Mouse (Mus musculus): ENCODE measurements around the gene Rnf20. TPM values are rescaled to one million over a fixed set of nuclear protein-coding genes. Genes with fewer than 3 reads are reported as not detected.

The Rnf20 gene
- 10 to 100 TPM; 75.1 to 76.9 TPM for total RNA-seq (2021)
- long read RNA-seq, experiment 1, full-length matches to known transcripts: 29 of 34 reads
- long read RNA-seq, experiment 1, partial matches to known transcripts: 2 of 34 reads
- long read RNA-seq, experiment 1, other reads (novel, unspliced or antisense): 3 of 34 reads
- long read RNA-seq, experiment 2, full-length matches to known transcripts: 26 of 39 reads
- long read RNA-seq, experiment 2, partial matches to known transcripts: 6 of 39 reads
- long read RNA-seq, experiment 2, other reads (novel, unspliced or antisense): 7 of 39 reads

DNA sequence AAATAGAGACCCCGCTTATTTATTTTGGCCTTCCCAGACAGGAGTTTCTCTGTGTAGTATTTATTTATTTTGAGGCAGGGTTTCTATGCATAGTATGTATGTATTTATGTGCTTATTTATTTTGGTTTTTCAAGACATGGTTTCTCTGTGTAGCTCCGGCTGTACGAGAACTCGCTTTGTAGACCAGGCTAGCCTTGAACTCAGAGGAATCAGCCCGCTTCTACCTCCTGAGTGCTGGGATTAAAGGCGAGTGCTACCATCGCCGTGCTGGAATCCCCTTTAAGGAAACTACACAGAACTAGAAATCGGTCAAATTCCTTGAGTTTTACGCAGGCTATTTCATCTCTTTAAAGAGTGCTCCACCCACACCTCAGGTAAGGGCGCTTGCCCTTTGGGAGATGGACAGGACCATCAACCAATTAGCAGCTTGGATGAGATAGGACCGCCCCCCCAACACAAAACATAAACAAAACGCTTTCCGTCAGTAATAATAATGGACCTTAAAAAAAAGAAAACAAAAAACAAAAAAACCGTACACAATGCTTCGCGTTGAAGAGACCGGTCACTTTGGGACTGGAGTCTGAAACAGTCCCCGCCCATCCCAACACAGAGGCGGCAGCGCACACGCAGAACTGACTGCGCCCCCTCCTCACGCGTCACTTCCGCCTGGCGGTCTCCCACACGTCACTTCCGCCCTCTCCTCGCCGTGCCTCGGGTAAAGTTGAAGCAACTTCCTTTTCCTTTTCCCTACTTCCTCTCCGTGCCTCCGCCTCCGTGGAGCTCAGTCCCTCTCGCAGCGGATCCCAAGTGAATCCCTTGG is at the start of gene Rnf20:
Gene Rnf20 (plus strand): TSS at position 688 of the 820 bp plus-strand sequence.
- TF ChIP-seq CTCF (IDR thresholded peaks at IDR 0.05): no peak
- DNase-seq (ENCODE audit: extremely low spot score in 1 of 2, low spot score in 2 of 2): peak; percentile 95 to 97
- Histone ChIP-seq H3K27ac (peak within 1 kb of the TSS; percentile 73), H3K4me3 (peak within 1 kb of the TSS; percentile 89)
- intact Hi-C loops (cut with DNase I): loop anchor here (1.0 to 2.0 kb wide), 2 partner anchors 35 to 110 kb away; partner anchors contain the start of genes Mrpl50, Tmem246 and Zfp189

- no peak for DNase-seq (ENCODE audit: extremely low spot score in 1 of 2, low spot score in 2 of 2)
- no peak for TF ChIP-seq CTCF (IDR thresholded peaks at IDR 0.05)
- intact Hi-C loops (cut with DNase I): no loop called here
- H3K27ac ChIP-seq: no peak overlapping the region
- no peak overlapping the region for H3K4me3 ChIP-seq
These were observed 47.6 kb upstream of the Rnf20 start for GRCm38 (mm10) chr4:49583965-49584831.

DNA sequence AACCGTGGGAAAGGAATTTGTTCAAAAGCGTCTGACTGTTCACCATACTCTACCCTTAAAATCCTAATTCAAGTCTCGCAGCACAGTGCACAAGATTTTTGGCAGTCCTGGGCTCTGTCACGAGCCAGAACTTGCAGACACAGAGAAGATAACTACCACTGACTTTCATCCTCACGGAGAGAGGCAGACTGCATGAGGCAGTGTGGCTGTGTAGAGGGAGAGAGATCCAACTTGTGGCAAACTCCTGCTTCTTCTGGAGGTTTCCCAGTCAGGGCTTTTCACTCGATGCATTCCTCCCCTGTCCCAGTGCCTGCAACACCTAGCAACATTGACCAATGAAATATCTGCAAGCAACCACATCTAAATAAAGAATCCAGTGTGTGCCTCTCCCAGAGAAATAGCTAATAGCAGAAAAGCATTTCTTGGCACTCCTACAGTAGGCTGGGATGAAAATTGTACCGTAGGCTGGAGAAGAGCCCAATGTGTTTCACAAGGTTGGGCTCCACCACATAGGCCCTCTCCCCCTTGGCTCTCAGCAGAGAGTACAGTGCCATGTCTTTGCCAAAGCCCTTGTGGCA is 46.2 kb upstream of the Rnf20 start:
- intact Hi-C loops (cut with DNase I): no loop called here
- no peak for TF ChIP-seq CTCF (IDR thresholded peaks at IDR 0.05)
- H3K27ac ChIP-seq: no peak overlapping the region
- no peak for DNase-seq (ENCODE audit: extremely low spot score in 1 of 2, low spot score in 2 of 2)
- H3K4me3 ChIP-seq: no peak overlapping the region

- Histone ChIP-seq H3K4me3 (no peak overlapping the region), H3K27ac (no peak overlapping the region)
- intact Hi-C loops (cut with DNase I): no loop called here
- no peak for DNase-seq (ENCODE audit: extremely low spot score in 1 of 2, low spot score in 2 of 2)
- no peak for TF ChIP-seq CTCF (IDR thresholded peaks at IDR 0.05)
These were observed 45.0 kb upstream of the Rnf20 start for GRCm38 (mm10) chr4:49586811-49587210.

- H3K27ac ChIP-seq: no peak overlapping the region
- no peak for TF ChIP-seq CTCF (IDR thresholded peaks at IDR 0.05)
- no peak for DNase-seq (ENCODE audit: extremely low spot score in 1 of 2, low spot score in 2 of 2)
- intact Hi-C loops (cut with DNase I): no loop called here
- no peak overlapping the region for H3K4me3 ChIP-seq
These were observed 41.7 kb upstream of the Rnf20 start for GRCm38 (mm10) chr4:49590152-49590551.

DNA sequence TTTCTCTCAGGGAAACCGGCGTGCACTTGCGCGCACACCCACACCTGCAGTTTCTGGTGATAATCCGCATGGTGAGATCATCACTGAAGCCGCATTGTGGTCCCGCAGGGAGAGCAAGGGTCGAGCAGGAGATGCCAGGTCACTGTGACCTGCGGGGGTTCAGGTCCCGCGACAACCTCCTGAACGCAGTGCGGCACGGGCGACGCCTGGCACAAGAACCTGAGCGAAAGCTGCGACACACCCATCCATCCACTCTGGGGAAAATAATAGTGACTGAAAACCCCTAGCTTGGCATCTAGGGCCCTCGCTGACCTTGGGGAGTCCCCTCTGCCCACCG is 35.0 kb upstream of the Rnf20 start:
- no peak for TF ChIP-seq CTCF (IDR thresholded peaks at IDR 0.05)
- peak overlapping the region; percentile 80 for H3K4me3 ChIP-seq
- intact Hi-C loops (cut with DNase I): loop anchor here (2.0 kb wide), 2 partner anchors 34 to 74 kb away; no protein-coding TSS in a partner anchor
- DNase-seq (ENCODE audit: extremely low spot score in 1 of 2, low spot score in 2 of 2): peak in 1 of 2 experiments; percentile 28
- peak overlapping the region; percentile 98 for H3K27ac ChIP-seq

DNA sequence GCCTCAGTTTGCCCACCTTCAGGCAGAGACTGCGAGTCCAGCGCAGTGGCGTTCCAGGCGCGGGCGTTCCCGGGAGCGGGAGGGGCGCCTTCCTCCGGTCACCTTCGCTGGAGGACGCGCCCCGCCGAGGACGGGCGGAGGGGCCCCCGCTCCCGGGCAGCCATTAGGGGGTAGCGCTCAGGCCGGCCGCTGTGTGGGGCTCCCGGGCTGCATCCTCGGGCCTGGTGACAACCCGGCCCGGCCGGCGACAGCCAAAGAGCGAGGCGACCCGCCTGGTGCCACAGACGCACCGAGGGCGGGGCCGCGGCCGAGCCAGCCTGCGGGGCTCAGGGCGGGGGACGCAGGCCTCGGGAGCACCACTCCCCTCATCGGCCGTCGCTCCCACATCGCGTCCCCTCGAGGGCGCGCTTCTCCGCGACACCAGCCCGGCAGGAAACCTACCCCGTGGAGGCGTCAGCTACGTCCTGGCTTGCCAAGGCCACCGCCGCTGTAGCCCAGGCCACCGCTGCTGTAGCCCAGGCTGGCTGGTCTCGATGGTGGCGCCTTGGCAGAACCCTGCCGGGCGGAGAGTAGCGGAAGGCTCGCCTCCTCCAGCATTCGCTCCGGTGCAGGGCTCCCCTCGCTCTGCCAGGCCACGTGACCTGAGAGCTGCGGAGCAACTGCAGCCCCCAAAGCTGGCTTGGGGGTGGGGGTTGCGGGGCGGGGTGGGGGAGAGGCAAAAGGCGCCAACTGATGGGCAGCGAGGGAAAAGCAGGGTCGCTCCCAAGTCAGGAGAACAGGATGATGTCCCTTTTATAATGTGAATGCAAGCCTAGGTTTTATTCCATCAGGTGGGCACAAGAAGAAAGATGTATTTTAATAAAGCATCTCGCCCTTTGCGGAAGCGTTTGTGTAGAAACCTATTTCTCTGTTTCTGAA is 34.4 kb upstream of the Rnf20 start, which contains the start of gene Tmem246:
Gene Tmem246 (minus strand): TSS at position 694 of the 918 bp plus-strand sequence.
- Histone ChIP-seq H3K4me3 (peak within 1 kb of the TSS; percentile 80), H3K27ac (peak within 1 kb of the TSS; percentile 98)
- peak; percentile 71 to 77 for DNase-seq (ENCODE audit: extremely low spot score in 1 of 2, low spot score in 2 of 2)
- intact Hi-C loops (cut with DNase I): loop anchor here (2.0 kb wide), 2 partner anchors 33 to 75 kb away; no protein-coding TSS in a partner anchor
- TF ChIP-seq CTCF (IDR thresholded peaks at IDR 0.05): no peak; the same call in 1 of the 2 replicates

- no peak overlapping the region for H3K4me3 ChIP-seq
- no peak for DNase-seq (ENCODE audit: extremely low spot score in 1 of 2, low spot score in 2 of 2)
- TF ChIP-seq CTCF (IDR thresholded peaks at IDR 0.05): no peak
- H3K27ac ChIP-seq: no peak overlapping the region
- intact Hi-C loops (cut with DNase I): no loop called here
These were observed 28.6 kb upstream of the Rnf20 start for GRCm38 (mm10) chr4:49603161-49603560.

- intact Hi-C loops (cut with DNase I): no loop called here
- no peak overlapping the region for H3K4me3 ChIP-seq
- no peak overlapping the region for H3K27ac ChIP-seq
- no peak for DNase-seq (ENCODE audit: extremely low spot score in 1 of 2, low spot score in 2 of 2)
- peak; percentile 24 for TF ChIP-seq CTCF (IDR thresholded peaks at IDR 0.05)
These were observed 27.7 kb upstream of the Rnf20 start for GRCm38 (mm10) chr4:49604016-49604546.

GRCm38 (mm10) chr4:49604616-49605015 is 27.2 kb upstream of the Rnf20 start:
- intact Hi-C loops (cut with DNase I): no loop called here

More at GRCm38 (mm10) chr4:49604616-49605015, 27.2 kb upstream of the Rnf20 start:
- no peak for DNase-seq (ENCODE audit: extremely low spot score in 1 of 2, low spot score in 2 of 2)
- H3K4me3 ChIP-seq: no peak overlapping the region
- no peak overlapping the region for H3K27ac ChIP-seq
- TF ChIP-seq CTCF (IDR thresholded peaks at IDR 0.05): no peak
